Mouse (Mus musculus) MEL (cell line): ENCODE results near the gene Zfp366. TPM values are rescaled to one million over a fixed set of nuclear protein-coding genes. Genes with fewer than 3 reads are reported as not detected.

Source experiments
- DNase-seq: peaks from one replicate; pipeline ENCODE4 v3.0.0; 2011; ENCODE audit warnings: low read depth, low spot score
- H3K27ac ChIP-seq: 2 replicates; pipeline ENCODE4 v1.5.1; 2012; ENCODE audit warnings: low read depth, mild to moderate bottlenecking, control low read depth, low read length, moderate library complexity; ENCODE audit not compliant: control insufficient read depth
- H3K27me3 ChIP-seq, 2 experiments: fragments of 150-350 bp in 1 of 2; sonication (generic) in 1 of 2; 2 replicates each; pipeline ENCODE4 v1.6.1; 2012; ENCODE audit warnings: low read length in 2 of 2, mild to moderate bottlenecking in 2 of 2, improper control_type of control experiment in 1 of 2, moderate library complexity in 1 of 2; ENCODE audit not compliant: insufficient read depth in 2 of 2, control insufficient read depth in 1 of 2
- H3K36me3 ChIP-seq, 2 experiments: 2 replicates each; pipeline ENCODE4 v1.6.1; 2012 to 2014; ENCODE audit warnings: low read length in 2 of 2, improper control_type of control experiment in 1 of 2, inconsistent platforms in 1 of 2, mild to moderate bottlenecking in 1 of 2; ENCODE audit not compliant: insufficient read depth in 2 of 2, control insufficient read depth in 1 of 2
- H3K4me1 ChIP-seq, 2 experiments: fragments of 150-350 bp in 1 of 2; sonication (generic) in 1 of 2; 2 replicates each; pipeline ENCODE4 v1.6.1; 2012; ENCODE audit warnings: low read length in 2 of 2, improper control_type of control experiment in 1 of 2, mild to moderate bottlenecking in 1 of 2; ENCODE audit not compliant: insufficient read depth in 2 of 2, control insufficient read depth in 1 of 2
- H3K4me3 ChIP-seq, 2 experiments: fragments of 150-350 bp in 1 of 2; sonication (generic) in 1 of 2; 2 replicates each; pipeline ENCODE4 v1.5.1; 2012; ENCODE audit warnings: low read depth in 2 of 2, low read length in 2 of 2, mild to moderate bottlenecking in 2 of 2, moderate library complexity in 2 of 2, control low read depth in 1 of 2, improper control_type of control experiment in 1 of 2; ENCODE audit not compliant: control insufficient read depth in 1 of 2, insufficient read depth in 1 of 2
- H3K79me2 ChIP-seq: 2 replicates; pipeline ENCODE4 v1.6.1; 2012; ENCODE audit warnings: mild to moderate bottlenecking, low read length, moderate library complexity; ENCODE audit not compliant: control insufficient read depth, poor library complexity, insufficient read depth
- H3K9ac ChIP-seq: 2 replicates; pipeline ENCODE4 v1.6.1; 2012; ENCODE audit warnings: low read depth, mild to moderate bottlenecking, control low read depth, low read length, moderate library complexity; ENCODE audit not compliant: control insufficient read depth, poor library complexity, severe bottlenecking
- H3K9me3 ChIP-seq: fragments of 150-350 bp; sonication (generic); replicated peaks from 2 replicates; pipeline ENCODE4 v1.6.1; 2012; ENCODE audit warnings: mild to moderate bottlenecking, low read length, improper control_type of control experiment, moderate library complexity; ENCODE audit not compliant: insufficient read depth
- CHD1 ChIP-seq: IDR thresholded peaks from 2 replicates; pipeline ENCODE4 v1.6.1; 2012; ENCODE audit warnings: low read depth, mild to moderate bottlenecking, inconsistent platforms, low read length, improper control_type of control experiment
- CHD2 ChIP-seq: IDR thresholded peaks from 2 replicates; pipeline ENCODE4 v1.6.1; 2011; ENCODE audit warnings: low read length, improper control_type of control experiment
- E2F4 ChIP-seq: IDR thresholded peaks from 2 replicates; pipeline ENCODE4 v1.6.1; 2011; ENCODE audit warnings: low read depth, low read length, improper control_type of control experiment, borderline replicate concordance
- ELF1 ChIP-seq: IDR thresholded peaks from 2 replicates; pipeline ENCODE4 v1.6.1; 2014; ENCODE audit warnings: low read depth, mild to moderate bottlenecking, inconsistent platforms, low read length, improper control_type of control experiment, moderate library complexity
- EP300 ChIP-seq, 2 experiments: IDR thresholded peaks; 2 replicates each; pipeline ENCODE4 v1.6.1; 2011; ENCODE audit warnings: improper control_type of control experiment in 2 of 2, low read length in 2 of 2, low read depth in 1 of 2, mild to moderate bottlenecking in 1 of 2
- ETS1 ChIP-seq: IDR thresholded peaks from 2 replicates; pipeline ENCODE4 v1.6.1; 2012; ENCODE audit warnings: low read depth, mild to moderate bottlenecking, inconsistent platforms, low read length, improper control_type of control experiment, moderate library complexity
- GABPA ChIP-seq: IDR thresholded peaks from 2 replicates; pipeline ENCODE4 v1.6.1; 2012; ENCODE audit warnings: low read depth, mild to moderate bottlenecking, inconsistent platforms, low read length, improper control_type of control experiment, moderate library complexity
- GATA1 ChIP-seq: IDR thresholded peaks from 2 replicates; pipeline ENCODE4 v1.6.1; 2011; ENCODE audit warnings: low read depth, low read length, improper control_type of control experiment
- HCFC1 ChIP-seq: IDR thresholded peaks from 2 replicates; pipeline ENCODE4 v1.6.1; 2012; ENCODE audit warnings: low read depth, mild to moderate bottlenecking, inconsistent platforms, low read length, improper control_type of control experiment, moderate library complexity
- JUND ChIP-seq: IDR thresholded peaks from 2 replicates; pipeline ENCODE4 v1.6.1; 2011; ENCODE audit warnings: low read depth, mild to moderate bottlenecking, improper control_type of control experiment, low read length
- KAT2A ChIP-seq: conservative IDR thresholded peaks from 2 replicates; pipeline ENCODE4 v1.6.1; 2012; ENCODE audit warnings: low read depth, low read length, improper control_type of control experiment, inconsistent platforms
- MAFK ChIP-seq: IDR thresholded peaks from 2 replicates; pipeline ENCODE4 v1.6.1; 2011; ENCODE audit warnings: low read depth, mild to moderate bottlenecking, low read length, improper control_type of control experiment, borderline replicate concordance
- MEF2A ChIP-seq: IDR thresholded peaks from 2 replicates; pipeline ENCODE4 v1.6.1; 2014; ENCODE audit warnings: low read depth, mild to moderate bottlenecking, inconsistent platforms, low read length, improper control_type of control experiment; ENCODE audit not compliant: poor library complexity, insufficient replicate concordance, severe bottlenecking; ENCODE audit errors: extremely low read depth
- MXI1 ChIP-seq: IDR thresholded peaks from 2 replicates; pipeline ENCODE4 v1.6.1; 2011; ENCODE audit warnings: mild to moderate bottlenecking, low read depth, low read length, improper control_type of control experiment
- MYB ChIP-seq: IDR thresholded peaks from 2 replicates; pipeline ENCODE4 v1.6.1; 2011; ENCODE audit warnings: mild to moderate bottlenecking, low read depth, low read length, improper control_type of control experiment
- MYC ChIP-seq: IDR thresholded peaks from 2 replicates; pipeline ENCODE4 v1.6.1; 2011; ENCODE audit warnings: low read depth, mild to moderate bottlenecking, low read length, improper control_type of control experiment, moderate library complexity
- NELFE ChIP-seq: IDR thresholded peaks from 2 replicates; pipeline ENCODE4 v1.6.1; 2011; ENCODE audit warnings: low read depth, low read length, improper control_type of control experiment
- POLR2A ChIP-seq, 2 experiments: IDR thresholded peaks; 2 replicates each; pipeline ENCODE4 v1.6.1; 2011 to 2012; ENCODE audit warnings: low read length in 2 of 2, mild to moderate bottlenecking in 2 of 2, control low read depth in 1 of 2, improper control_type of control experiment in 1 of 2, low read depth in 1 of 2, moderate library complexity in 1 of 2; ENCODE audit not compliant: control insufficient read depth in 1 of 2, insufficient read depth in 1 of 2, poor library complexity in 1 of 2
- RAD21 ChIP-seq: IDR thresholded peaks from 2 replicates; pipeline ENCODE4 v1.6.1; 2011; ENCODE audit warnings: mild to moderate bottlenecking, low read depth, low read length, improper control_type of control experiment
- RCOR1 ChIP-seq: IDR thresholded peaks from 2 replicates; pipeline ENCODE4 v1.6.1; 2012; ENCODE audit warnings: low read depth, mild to moderate bottlenecking, inconsistent platforms, low read length, improper control_type of control experiment
- SIN3A ChIP-seq: IDR thresholded peaks from 2 replicates; pipeline ENCODE4 v1.6.1; 2012; ENCODE audit warnings: low read length, improper control_type of control experiment, inconsistent platforms
- SMC3 ChIP-seq: IDR thresholded peaks from 2 replicates; pipeline ENCODE4 v1.6.1; 2011; ENCODE audit warnings: low read depth, low read length, improper control_type of control experiment
- TBP ChIP-seq: IDR thresholded peaks from 2 replicates; pipeline ENCODE4 v1.8.0; 2011; ENCODE audit warnings: low read depth, low read length, improper control_type of control experiment
- TCF12 ChIP-seq: IDR thresholded peaks from 2 replicates; pipeline ENCODE4 v1.6.1; 2014; ENCODE audit warnings: low read depth, mild to moderate bottlenecking, inconsistent platforms, low read length, improper control_type of control experiment, moderate library complexity
- USF1 ChIP-seq: IDR thresholded peaks from 2 replicates; pipeline ENCODE4 v1.6.1; 2014; ENCODE audit warnings: low read depth, mild to moderate bottlenecking, inconsistent platforms, low read length, improper control_type of control experiment, moderate library complexity
- ZC3H11A ChIP-seq: IDR thresholded peaks from 2 replicates; pipeline ENCODE4 v1.6.1; 2012; ENCODE audit warnings: low read depth, mild to moderate bottlenecking, inconsistent platforms, low read length, improper control_type of control experiment
- polyA plus RNA-seq, 2 experiments: library from polyadenylated mRNA; stranded (reverse) in 1 of 2; unstranded in 1 of 2; fragments of >175 nt in 1 of 2; fragments of >200 nt in 1 of 2; gene quantifications; 2 replicates each; pipeline versions ENCODE4 v1.2.1 to v1.2.4; 2012; ENCODE audit warnings: low replicate concordance in 2 of 2, low read depth in 1 of 2; ENCODE audit not compliant: insufficient read length in 2 of 2, insufficient read depth in 1 of 2, missing spikeins in 1 of 2
- total RNA-seq: library from RNA; depleted of rRNA; stranded (reverse); fragments of 300-350 nt; gene quantifications from 2 replicates; pipeline ENCODE4 v1.2.3, GENCODE M21; 2012

Gene Zfp366
- total and polyA plus RNA-seq, 3 experiments: not detected

- DNase-seq: no peak
Observed at GRCm38 (mm10) chr13:99258677-99259076, 74.1 kb downstream of the Zfp366 start.

DNA sequence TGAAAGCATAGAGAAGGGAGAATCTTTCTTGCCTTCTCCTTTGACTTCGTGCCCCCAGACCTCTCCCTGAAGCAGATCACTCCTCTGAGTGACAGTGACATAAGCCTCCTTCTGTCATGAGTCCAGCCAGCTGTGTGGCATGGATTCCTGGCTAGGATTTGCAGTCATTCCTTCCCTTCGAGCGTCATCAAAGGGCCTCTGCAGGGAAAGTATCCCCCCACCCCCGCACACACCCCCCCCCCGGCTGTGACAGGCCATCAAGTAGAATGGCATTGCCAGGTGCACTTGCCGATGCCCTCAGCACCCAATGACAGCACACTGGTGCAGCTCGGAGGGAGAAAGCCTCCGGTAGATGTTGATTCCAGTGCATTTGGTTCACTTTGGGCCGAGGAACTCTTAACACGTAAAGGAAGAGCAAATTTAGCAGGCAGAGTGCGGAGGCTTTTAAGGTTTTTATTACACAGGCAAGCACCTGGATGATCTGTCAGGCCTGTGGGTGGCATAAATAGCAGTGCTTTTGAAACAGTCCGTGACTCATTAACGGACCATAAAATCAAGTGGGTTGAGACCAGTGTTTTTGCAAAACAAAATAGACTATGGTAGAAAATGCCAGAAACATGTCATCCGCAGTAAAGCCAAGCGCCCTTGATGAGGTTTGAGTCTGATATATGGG is 75.0 kb downstream of the Zfp366 start:
- Histone ChIP-seq H3K36me3 (no peaks in the 10 kb centered on the region), H3K27me3 (no peaks in the 10 kb centered on the region), H3K9me3 (no peaks in the 10 kb centered on the region), H3K4me3 (no peak overlapping the region), H3K4me1 (no peaks in the 10 kb centered on the region), H3K9ac (no peak overlapping the region), H3K27ac (no peak overlapping the region), H3K79me2 (no peaks in the 10 kb centered on the region)
- DNase-seq: no peak
- TF ChIP-seq NELFE (no peak), GATA1 (no peak), POLR2A (IDR thresholded peaks at IDR 0.05; ENCODE audit: control insufficient read depth in 1 of 2, insufficient read depth in 1 of 2, low read depth in 1 of 2, low read length in 2 of 2, poor library complexity in 1 of 2) (no peak), ZC3H11A (no peak), GABPA (no peak), RCOR1 (no peak), SMC3 (no peak), CHD1 (no peak), SIN3A (no peak), KAT2A (no peak), CHD2 (no peak), MXI1 (no peak), TCF12 (no peak)

More at GRCm38 (mm10) chr13:99258677-99259076, 74.1 kb downstream of the Zfp366 start:
- Histone ChIP-seq H3K9me3 (no peaks in the 10 kb centered on the region), H3K27me3 (no peaks in the 10 kb centered on the region), H3K27ac (no peak overlapping the region), H3K4me3 (no peak overlapping the region), H3K9ac (no peak overlapping the region), H3K4me1 (no peaks in the 10 kb centered on the region), H3K79me2 (no peaks in the 10 kb centered on the region), H3K36me3 (no peaks in the 10 kb centered on the region)
- no peak for TF ChIP-seq MYB
- TF ChIP-seq ELF1: no peak
- TF ChIP-seq ETS1: no peak
- no peak for TF ChIP-seq ZC3H11A
- no peak for TF ChIP-seq EP300 (IDR thresholded peaks at IDR 0.05; ENCODE audit: low read depth in 1 of 2, low read length in 2 of 2)
- no peak for TF ChIP-seq USF1
- no peak for TF ChIP-seq KAT2A
- TF ChIP-seq MYC: no peak
- no peak for TF ChIP-seq MEF2A
- TF ChIP-seq TBP: no peak
- no peak for TF ChIP-seq GATA1
- no peak for TF ChIP-seq HCFC1
- no peak for TF ChIP-seq E2F4
- TF ChIP-seq RAD21: no peak
- no peak for TF ChIP-seq JUND
- TF ChIP-seq SMC3: no peak
- TF ChIP-seq SIN3A: no peak
- TF ChIP-seq MAFK: no peak
